Mouse (Mus musculus) thymus, adult 2 months (tissue): ENCODE data around the gene Klhl33. TPM values are rescaled to one million over a fixed set of nuclear protein-coding genes. Genes with fewer than 3 reads are reported as not detected.
"Not testable (repeated sequence)": the region's sequence is repeated elsewhere in the genome, so short reads cannot be mapped to it uniquely, and the experiment has no call there.

Experiments
- DNase-seq: peaks from one replicate; pipeline ENCODE4 v3.0.0; 2021
- H3K27ac ChIP-seq: fragments of 200-500 bp; 2 replicates; pipeline ENCODE4 v1.5.1; 2012; ENCODE audit warnings: low read length, control low read depth; ENCODE audit not compliant: control insufficient read depth, insufficient read depth
- H3K27me3 ChIP-seq: fragments of 200-500 bp; 2 replicates; pipeline ENCODE4 v1.6.1; 2012; ENCODE audit warnings: mild to moderate bottlenecking, low read length, moderate library complexity, mixed read lengths; ENCODE audit not compliant: control insufficient read depth, insufficient read depth
- H3K36me3 ChIP-seq: fragments of 200-500 bp; 2 replicates; pipeline ENCODE4 v1.6.1; 2012; ENCODE audit warnings: mild to moderate bottlenecking, low read length, moderate library complexity; ENCODE audit not compliant: control insufficient read depth, insufficient read depth
- H3K4me1 ChIP-seq: fragments of 200-500 bp; replicated peaks from 2 replicates; pipeline ENCODE4 v1.6.1; 2012; ENCODE audit warnings: low read length; ENCODE audit not compliant: control insufficient read depth, insufficient read depth
- H3K4me3 ChIP-seq: fragments of 200-500 bp; 2 replicates; pipeline ENCODE4 v1.5.1; 2012; ENCODE audit warnings: mild to moderate bottlenecking, low read length, control low read depth, moderate library complexity; ENCODE audit not compliant: control insufficient read depth, insufficient read depth
- CTCF ChIP-seq: fragments of 200-500 bp; IDR thresholded peaks from 2 replicates; pipeline ENCODE4 v1.5.1; 2012; ENCODE audit warnings: mild to moderate bottlenecking, control low read depth, low read length, moderate library complexity, borderline replicate concordance; ENCODE audit not compliant: control insufficient read depth, poor library complexity, insufficient read depth; ENCODE audit errors: extremely low read depth
- POLR2A ChIP-seq: fragments of 200-500 bp; IDR thresholded peaks from 2 replicates; pipeline ENCODE4 v1.6.1; 2012; ENCODE audit warnings: mild to moderate bottlenecking, low read length, control low read depth, moderate library complexity; ENCODE audit not compliant: control insufficient read depth, poor library complexity, insufficient read depth; ENCODE audit errors: extremely low read depth
- WGBS: fragments of 180-500 bp; shearing (Covaris S2); methylation state at CpG from one replicate; pipeline ENCODE4 v1.1.7; 2018; 5-methylcytosine and 5-hydroxymethylcytosine counted together
- polyA plus RNA-seq: library from polyadenylated mRNA; depleted of rRNA; stranded (reverse); fragments of >200 nt; gene quantifications from 2 replicates; pipeline ENCODE4 v1.2.3, GENCODE M21; 2012

Gene Klhl33
- polyA plus RNA-seq, 1 experiment, result 1.0 TPM

DNA sequence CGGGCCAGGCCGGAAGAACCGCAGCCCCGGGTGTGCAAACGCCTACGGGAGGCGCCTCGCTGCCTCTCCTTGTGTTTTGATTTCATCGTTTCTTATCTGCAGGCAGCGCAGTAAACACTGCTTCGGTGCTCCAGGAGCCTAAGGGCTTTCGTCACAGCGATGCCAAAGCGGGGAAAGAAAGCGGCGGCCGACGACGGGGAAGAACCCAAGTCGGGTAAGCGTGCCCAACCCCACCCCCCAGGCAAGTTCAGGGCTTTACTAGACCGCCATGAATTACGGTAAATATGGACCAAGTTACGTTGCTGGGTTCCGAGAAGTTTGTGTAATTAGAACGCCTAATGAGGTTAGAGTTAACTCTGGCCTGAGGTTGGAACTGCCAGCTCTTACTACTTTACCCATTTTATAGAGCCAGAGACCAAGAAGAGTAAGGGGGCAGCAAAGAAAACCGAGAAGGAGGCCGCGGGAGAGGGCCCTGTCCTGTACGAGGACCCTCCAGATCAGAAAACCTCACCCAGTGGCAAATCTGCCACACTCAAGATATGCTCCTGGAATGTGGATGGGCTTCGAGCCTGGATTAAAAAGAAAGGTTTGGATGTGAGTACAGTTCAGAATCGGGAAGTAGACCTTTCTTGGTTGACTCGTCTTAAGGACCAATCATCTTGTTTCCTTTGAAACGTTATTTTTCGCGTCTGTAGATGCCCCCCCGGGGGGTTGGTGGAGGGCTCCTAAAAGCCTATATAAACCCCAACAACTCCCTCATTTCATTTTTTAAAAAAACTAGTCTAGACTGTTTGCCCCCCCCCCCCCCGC, 28.0 kb upstream of the Klhl33 start:
- H3K36me3 ChIP-seq, result peaks cover 10% of the 10 kb centered on the region
- H3K4me1 ChIP-seq, result peaks cover 8% of the 10 kb centered on the region
- no peaks in the 10 kb centered on the region for H3K27me3 ChIP-seq
- no peak for DNase-seq
- WGBS, result 2% methylated on average over 38 of the region's 38 CpGs
- peak overlapping the region; percentile 11; the same call in 1 of the 2 replicates for H3K27ac ChIP-seq
- TF ChIP-seq POLR2A (no peak), CTCF (no peak)
- peak overlapping the region; percentile 93 for H3K4me3 ChIP-seq

DNA sequence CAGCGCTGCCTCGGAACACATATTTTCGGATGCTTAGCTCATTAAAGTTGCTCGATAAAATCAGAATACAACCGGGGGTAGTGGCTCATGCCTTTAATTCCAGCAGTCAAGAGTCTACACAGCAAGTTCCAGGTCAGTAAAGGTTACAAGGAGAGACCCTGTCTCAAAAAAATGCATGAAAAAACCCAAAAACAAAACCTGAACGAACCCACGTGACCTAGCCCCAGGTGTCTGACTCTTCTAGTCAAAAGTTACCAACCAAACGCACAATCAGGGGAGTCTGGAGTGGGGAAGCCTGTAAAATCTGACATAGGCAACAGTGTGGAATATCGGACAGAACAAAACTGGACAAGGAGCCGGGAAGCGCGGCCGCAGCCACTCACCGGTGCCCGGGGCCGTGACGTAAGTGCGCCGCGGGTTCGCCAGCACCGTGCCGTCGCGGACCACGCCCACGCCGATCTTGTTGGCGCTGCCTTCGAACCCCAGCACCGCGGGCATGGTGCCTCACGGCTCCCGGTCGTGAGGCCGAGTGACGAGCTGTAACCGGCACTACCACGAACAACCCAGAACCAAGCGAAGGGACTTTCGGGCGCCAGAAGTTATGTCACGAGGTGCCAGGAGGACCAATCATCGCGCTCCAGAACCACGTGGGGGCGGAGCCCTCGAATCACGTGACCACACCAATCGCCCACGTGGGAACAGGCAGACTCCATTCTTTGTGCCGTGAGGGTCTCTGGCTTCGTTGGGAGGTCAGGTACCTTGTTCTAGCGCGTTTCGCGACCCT, 27.2 kb upstream of the Klhl33 start, which contains the start of the genes Osgep and Apex1:
TSS of gene Osgep (minus strand) at position 613 of the 784 bp plus-strand sequence.
TSS of gene Apex1 (plus strand) at position 688 of the 784 bp plus-strand sequence.
- peaks cover 10% of the 10 kb centered on the region for H3K36me3 ChIP-seq
- peaks cover 3% of the 10 kb centered on the region; the same call in 1 of the 2 replicates for H3K4me1 ChIP-seq
- peak within 1 kb of the TSS; percentile 66 for H3K27ac ChIP-seq
- H3K4me3 ChIP-seq, result peak within 1 kb of the TSS; percentile 93
- WGBS, result under 1% methylated on average over 57 of the region's 57 CpGs
- DNase-seq, result peak; percentile 95
- TF ChIP-seq CTCF (peak; percentile 51; the same call in 1 of the 2 replicates), POLR2A (peak; percentile 87)
- no peaks in the 10 kb centered on the region for H3K27me3 ChIP-seq

- 62% methylated on average over 1 of the region's 1 CpGs for WGBS
- not testable (repeated sequence) for H3K4me3 ChIP-seq
Measured at GRCm38 (mm10) chr14:50923437-50923836, 26.1 kb upstream of the Klhl33 start.

DNA sequence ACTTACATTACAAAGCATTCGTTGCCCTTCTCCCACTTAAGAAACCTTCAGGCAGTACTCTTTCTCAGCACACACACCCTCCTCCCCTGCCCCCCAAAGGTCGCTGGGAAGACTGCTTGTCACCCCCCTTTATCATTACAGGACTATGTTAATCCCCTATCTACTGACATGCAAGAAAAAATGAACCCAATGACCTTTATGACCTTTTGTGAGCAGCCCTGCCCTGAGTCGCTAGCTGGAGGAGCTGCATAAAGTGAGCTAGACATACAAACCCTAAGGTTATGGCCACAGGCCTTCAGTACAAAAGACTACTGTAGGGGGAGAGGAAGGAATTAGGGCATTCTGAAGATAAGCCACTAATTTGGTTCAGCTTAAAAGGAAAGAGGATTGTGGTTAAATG, 14.0 kb upstream of the Klhl33 start:
- H3K4me3 ChIP-seq, result no peak overlapping the region
- TF ChIP-seq CTCF (no peak), POLR2A (no peak)
- H3K27ac ChIP-seq, result no peak overlapping the region
- H3K27me3 ChIP-seq, result no peaks in the 10 kb centered on the region
- peaks cover 18% of the 10 kb centered on the region for H3K36me3 ChIP-seq
- H3K4me1 ChIP-seq, result no peaks in the 10 kb centered on the region
- no peak for DNase-seq
- WGBS, result 86% methylated on average over 3 of the region's 3 CpGs

More at GRCm38 (mm10) chr14:50923437-50923836, 26.1 kb upstream of the Klhl33 start:
- peaks cover 10% of the 10 kb centered on the region for H3K36me3 ChIP-seq
- not testable (repeated sequence) for H3K27me3 ChIP-seq, DNase-seq, H3K27ac ChIP-seq, H3K4me1 ChIP-seq

DNA sequence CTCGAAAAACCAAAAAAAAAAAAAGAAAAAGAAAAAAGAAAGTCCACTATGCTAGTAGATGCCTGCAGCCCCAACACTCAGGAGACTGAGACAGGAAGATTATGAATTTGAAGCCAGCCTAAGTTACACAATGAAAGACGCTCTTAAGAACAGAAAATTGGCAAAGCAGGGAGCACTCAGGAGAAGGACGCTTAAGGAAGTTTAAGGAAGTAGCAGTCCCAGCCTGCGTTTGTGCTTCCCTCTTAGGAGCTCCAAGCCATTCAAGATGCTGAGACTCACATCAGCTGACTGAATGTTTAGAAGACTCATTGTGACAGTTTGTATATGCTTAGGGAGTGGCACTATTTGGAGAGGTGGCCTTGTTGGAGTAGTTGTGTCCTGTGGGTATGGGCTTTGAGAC, 10.8 kb upstream of the Klhl33 start:
- no peaks in the 10 kb centered on the region for H3K4me1 ChIP-seq
- no peak for DNase-seq
- no peak overlapping the region for H3K4me3 ChIP-seq
- H3K27me3 ChIP-seq, result no peaks in the 10 kb centered on the region
- whole genome bisulfite sequencing, result 83% methylated on average over 4 of the region's 4 CpGs
- no peaks in the 10 kb centered on the region; the same call in 1 of the 2 replicates for H3K36me3 ChIP-seq
- H3K27ac ChIP-seq, result no peak overlapping the region
- TF ChIP-seq CTCF (no peak), POLR2A (no peak)

DNA sequence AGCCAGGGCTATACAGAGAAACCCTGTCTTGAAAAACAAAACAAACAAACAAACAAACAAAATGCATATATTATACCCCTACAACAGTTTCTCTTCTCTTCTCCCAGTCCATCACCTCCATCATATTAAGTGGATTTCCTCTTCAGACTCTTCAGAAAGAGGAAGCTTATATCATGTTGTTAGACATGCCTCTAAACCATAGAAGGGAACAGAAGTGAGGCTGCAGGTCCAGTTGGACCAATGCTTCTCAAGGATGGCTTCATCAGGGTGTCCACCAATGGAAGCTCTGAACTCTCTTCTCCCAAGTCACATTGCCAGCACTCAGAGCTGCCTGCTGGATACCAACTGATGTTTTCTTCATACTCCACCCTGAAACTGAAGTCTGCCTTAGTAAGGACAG, 8.0 kb upstream of the Klhl33 start:
- H3K4me3 ChIP-seq, H3K4me1 ChIP-seq, H3K36me3 ChIP-seq, H3K27ac ChIP-seq, H3K27me3 ChIP-seq, DNase-seq: not testable (repeated sequence)
